Mouse (Mus musculus) ovary, postnatal 36 days (tissue): ENCODE measurements around the gene Mtx1.
"Not testable (repeated sequence)": the region's sequence is repeated elsewhere in the genome, so short reads cannot be mapped to it uniquely, and the experiment has no call there.

ENCODE experiments used
- DNase-seq: peaks from one replicate; pipeline ENCODE4 v3.0.0; 2022; ENCODE audit warnings: low spot score, mixed read lengths

Mtx1 gene

GRCm38 (mm10) chr3:89183058-89183958 is 43.6 kb downstream of the Mtx1 start, which contains the start of gene Fam189b:
TSS of gene Fam189b (plus strand) at chr3:89183143.
- DNase-seq = peak; percentile 86

GRCm38 (mm10) chr3:89182531-89183057 is 44.3 kb downstream of the Mtx1 start:
- DNase-seq = no peak

GRCm38 (mm10) chr3:89181749-89182500 is 45.0 kb downstream of the Mtx1 start:
- no peak for DNase-seq

GRCm38 (mm10) chr3:89179056-89179455 is 47.8 kb downstream of the Mtx1 start:
- no peak for DNase-seq

- DNase-seq = no peak
Measured at GRCm38 (mm10) chr3:89178107-89178385, 48.8 kb downstream of the Mtx1 start.

- DNase-seq = peak; percentile 82
Measured at GRCm38 (mm10) chr3:89177242-89178106, 49.4 kb downstream of the Mtx1 start, which contains the start of gene Scamp3. TSS of gene Scamp3 (plus strand) at chr3:89177473.

GRCm38 (mm10) chr3:89176421-89176820 is 50.5 kb downstream of the Mtx1 start:
- DNase-seq = no peak

- no peak for DNase-seq
Measured at GRCm38 (mm10) chr3:89175544-89175943, 51.3 kb downstream of the Mtx1 start.

GRCm38 (mm10) chr3:89174844-89175243 is 52.0 kb downstream of the Mtx1 start:
- DNase-seq = no peak

GRCm38 (mm10) chr3:89166945-89167344 is 59.9 kb downstream of the Mtx1 start:
- no peak for DNase-seq

GRCm38 (mm10) chr3:89165268-89165870 is 61.5 kb downstream of the Mtx1 start:
- DNase-seq = no peak

- DNase-seq = peak; percentile 95
Measured at GRCm38 (mm10) chr3:89164506-89165267, 62.2 kb downstream of the Mtx1 start, which contains the start of gene Clk2. TSS of gene Clk2 (plus strand) at chr3:89164795.

GRCm38 (mm10) chr3:89163643-89164245 is 63.1 kb downstream of the Mtx1 start:
- DNase-seq = no peak

GRCm38 (mm10) chr3:89163123-89163522 is 63.8 kb downstream of the Mtx1 start:
- no peak for DNase-seq

- no peak for DNase-seq
Measured at GRCm38 (mm10) chr3:89161786-89162185, 65.1 kb downstream of the Mtx1 start.

GRCm38 (mm10) chr3:89161207-89161606 is 65.7 kb downstream of the Mtx1 start:
- DNase-seq = not testable (repeated sequence)

- DNase-seq = peak; percentile 71
Measured at GRCm38 (mm10) chr3:89159616-89160344, 67.1 kb downstream of the Mtx1 start, which contains the start of gene Hcn3. TSS of gene Hcn3 (minus strand) at chr3:89160196.

GRCm38 (mm10) chr3:89159211-89159610 is 67.7 kb downstream of the Mtx1 start:
- DNase-seq = peak; percentile 74
